Mouse (Mus musculus) WW6 (cell line): Measurements from ENCODE around the gene Fam53b.
A peak's percentile ranks its signal among the peaks of the same experiment; 100 is the strongest.
"Not testable (repeated sequence)": the region's sequence is repeated elsewhere in the genome, so short reads cannot be mapped to it uniquely, and the experiment has no call there.

Source experiments
- DNase-seq: peaks from one replicate; pipeline ENCODE4 v3.0.0-alpha.2; 2013; ENCODE audit warnings: low read depth, low spot score

Fam53b gene

DNA sequence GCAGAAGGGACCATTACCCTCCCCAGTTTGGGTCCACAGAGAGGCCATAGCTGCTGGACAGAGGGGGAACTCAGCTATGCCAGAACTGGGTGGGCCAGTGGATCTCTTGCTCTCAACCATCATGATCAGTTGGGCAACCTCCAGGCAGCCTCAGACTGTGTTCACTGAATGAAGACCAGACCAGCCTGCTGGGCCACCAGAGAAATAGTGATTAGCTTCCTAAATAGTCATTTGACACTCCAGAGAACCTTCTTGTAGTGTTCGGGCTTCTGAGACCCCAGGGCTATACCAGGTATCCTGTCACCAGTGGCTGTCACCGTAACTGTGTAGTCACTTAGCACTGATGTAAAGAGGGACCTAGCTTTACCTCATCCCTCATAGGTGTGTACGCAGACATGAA, 131.3 kb downstream of the Fam53b start:
- no peak for DNase-seq

DNA sequence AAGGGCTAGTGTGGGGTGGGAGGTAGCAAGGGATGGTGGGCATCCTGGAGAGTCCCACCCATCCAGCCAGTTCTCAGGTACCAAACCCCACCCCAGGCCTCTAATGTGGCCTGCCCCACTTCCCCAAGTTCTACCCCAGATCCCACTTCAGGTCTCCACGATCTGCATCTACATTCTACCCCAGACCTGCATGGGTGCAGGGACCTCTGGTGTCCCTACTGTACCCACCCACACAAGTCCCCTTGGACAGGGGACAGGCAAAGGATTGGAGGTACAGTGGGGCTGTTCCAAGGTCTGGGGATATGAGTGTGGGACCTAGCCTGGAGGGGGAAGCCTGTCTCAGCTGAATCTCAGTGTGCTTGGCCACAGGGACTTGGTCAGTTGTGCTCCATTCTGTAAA, 131.9 kb downstream of the Fam53b start:
- DNase-seq = no peak

DNA sequence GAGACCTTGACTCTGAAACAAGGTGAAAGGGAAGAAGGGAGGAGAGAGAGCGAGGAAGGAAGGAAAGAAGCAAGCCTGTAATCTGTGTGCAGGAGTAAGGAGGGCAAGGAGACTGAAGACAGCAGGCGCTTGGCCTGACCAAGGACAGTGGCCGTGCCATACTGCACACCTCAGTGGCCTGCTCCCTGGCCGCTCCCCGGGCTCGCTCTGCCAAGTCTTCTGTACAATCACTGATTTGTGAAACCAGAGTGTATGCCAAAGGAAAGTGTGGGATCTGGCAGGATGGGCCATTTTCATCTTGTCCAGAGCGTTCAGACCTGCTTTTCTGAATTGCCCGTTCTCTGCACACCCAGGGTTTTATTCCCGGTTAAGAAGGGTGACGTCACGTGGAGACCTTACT, 132.4 kb downstream of the Fam53b start:
- DNase-seq = no peak

DNA sequence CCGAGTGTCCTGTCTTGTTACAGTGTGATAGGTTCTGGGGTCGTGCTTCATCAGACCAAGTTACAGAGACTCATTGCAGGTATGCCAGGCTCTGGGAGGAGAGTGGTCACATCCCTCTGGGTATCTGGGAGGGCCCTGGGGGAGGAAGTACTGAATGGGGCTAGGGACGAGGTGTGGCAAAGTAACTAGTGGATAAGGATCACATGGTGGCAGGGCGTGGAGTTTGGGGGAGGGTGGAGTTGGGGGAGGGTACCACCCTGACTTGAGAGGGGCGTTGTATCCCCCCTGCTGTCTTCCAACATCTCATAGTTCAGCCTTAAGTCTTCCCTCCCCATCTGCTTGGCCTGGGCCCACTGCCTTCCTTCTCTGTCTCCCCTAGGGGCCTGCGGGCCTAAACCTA, 134.1 kb downstream of the Fam53b start:
- no peak for DNase-seq

DNA sequence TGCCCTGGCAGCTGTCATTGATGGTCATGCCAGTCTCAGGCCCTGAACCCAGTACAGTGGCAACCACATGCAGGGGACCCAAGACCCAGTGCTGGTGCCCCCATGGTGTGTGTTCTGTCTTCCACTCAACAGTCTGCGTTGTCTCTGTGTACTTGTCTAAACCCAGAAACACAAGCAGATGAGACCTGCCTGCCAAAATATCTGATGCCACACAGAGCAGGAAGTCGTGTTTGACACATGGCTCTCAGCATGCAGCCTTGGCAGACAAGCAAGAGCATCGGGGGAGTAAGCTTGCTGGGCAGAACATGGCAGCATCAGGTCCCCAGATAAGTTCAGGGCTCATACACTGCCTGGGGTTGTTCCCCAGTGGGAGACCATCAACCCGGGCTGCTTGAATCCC, 134.6 kb downstream of the Fam53b start:
- no peak for DNase-seq

DNA sequence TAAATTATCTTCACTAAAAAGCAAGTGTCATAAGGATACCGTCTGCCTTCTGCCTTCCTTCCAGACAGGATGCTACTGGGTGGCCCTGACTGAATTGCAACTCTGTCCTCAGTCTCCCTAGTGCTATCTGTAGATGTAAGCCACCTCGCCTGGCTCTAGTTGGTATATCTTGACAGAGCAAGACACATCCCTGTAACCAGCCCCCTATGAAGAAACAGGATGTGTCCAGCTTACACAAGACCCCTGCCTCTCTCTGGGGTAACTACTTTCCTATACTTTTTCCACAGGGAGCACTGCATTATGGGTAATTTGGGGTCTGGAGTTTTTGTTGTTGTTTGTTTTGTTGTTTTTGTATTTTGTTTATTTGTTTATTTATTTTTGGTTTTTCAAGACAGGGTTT, 137.8 kb downstream of the Fam53b start:
- no peak for DNase-seq

DNA sequence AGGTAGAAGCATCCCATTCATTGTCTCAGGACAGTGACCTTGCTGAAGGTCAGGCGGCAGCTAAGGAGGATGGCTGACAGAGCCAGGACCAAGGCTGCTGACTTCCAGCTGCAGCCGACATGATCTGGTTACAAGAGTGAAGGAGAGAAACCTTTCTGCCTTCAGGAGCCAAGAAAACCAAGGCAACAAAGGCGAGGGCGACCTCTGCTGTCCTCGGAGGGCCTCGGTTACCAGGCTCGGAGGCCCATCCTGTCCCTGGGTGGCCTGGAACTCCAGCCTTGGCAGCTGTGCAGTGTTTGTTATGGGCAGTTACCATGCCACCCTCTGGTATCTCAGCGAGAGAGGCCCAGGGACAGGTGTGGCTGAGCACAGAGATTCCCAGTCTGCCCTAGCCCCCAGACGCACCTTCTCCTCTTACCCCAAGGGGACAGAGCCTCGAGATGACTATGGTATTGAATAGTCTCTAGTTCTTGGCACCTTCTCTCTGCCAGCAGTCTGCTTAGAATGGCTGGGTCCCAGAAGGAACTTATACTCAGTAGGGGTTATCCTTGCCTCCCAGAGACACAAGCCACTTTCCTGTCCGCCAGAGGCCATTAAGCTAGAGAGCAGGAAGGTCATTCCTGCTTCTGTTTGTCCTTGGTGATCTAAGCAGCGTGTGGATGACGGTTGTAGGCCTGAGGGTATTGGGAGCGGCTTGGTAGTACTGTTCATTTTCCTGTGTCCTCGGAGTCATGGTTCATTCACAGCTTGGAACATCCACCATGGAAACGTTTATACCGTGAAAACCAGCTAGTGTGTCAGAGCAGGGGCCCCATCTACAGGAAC, 139.5 kb downstream of the Fam53b start:
- peak; percentile 11 for DNase-seq

DNA sequence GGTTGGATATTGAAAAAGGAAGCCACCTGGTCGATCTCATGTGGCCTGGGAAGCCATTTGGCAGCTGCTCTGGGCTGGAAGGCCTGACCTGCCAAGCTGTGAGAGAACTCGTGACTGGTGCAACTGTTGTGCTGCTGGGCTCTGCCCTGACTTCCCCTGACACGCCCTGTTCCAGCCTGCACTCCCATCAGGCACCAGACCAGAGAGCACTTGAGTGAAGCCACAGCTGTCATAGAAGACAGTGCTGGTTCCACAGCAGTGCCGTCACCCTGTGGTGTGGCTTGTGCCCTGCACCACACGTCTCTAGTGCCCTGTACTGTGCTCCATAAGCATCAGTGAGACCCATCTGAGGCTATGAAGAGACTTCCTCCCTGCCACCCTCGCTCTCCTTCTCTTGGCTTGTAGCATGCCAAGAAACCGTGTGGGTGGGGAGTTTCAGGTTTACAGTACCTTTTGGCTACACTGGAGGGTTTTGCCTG, 141.2 kb downstream of the Fam53b start:
- DNase-seq = no peak

DNA sequence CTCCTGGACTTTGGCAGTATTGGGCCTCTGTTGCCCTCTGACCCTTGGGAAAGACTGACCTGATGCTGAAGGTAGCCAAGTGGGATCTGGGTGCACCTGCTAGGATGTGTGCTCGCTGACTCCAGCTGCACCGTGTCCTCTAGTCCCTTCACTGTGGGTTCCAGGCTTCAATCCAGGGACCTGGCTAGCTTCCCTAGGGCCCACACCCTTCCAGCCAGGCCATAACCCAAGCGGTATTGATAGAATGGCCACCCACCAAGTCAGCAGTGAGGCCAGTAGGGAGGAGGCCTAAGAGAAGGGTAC, 142.9 kb downstream of the Fam53b start:
- no peak for DNase-seq

DNA sequence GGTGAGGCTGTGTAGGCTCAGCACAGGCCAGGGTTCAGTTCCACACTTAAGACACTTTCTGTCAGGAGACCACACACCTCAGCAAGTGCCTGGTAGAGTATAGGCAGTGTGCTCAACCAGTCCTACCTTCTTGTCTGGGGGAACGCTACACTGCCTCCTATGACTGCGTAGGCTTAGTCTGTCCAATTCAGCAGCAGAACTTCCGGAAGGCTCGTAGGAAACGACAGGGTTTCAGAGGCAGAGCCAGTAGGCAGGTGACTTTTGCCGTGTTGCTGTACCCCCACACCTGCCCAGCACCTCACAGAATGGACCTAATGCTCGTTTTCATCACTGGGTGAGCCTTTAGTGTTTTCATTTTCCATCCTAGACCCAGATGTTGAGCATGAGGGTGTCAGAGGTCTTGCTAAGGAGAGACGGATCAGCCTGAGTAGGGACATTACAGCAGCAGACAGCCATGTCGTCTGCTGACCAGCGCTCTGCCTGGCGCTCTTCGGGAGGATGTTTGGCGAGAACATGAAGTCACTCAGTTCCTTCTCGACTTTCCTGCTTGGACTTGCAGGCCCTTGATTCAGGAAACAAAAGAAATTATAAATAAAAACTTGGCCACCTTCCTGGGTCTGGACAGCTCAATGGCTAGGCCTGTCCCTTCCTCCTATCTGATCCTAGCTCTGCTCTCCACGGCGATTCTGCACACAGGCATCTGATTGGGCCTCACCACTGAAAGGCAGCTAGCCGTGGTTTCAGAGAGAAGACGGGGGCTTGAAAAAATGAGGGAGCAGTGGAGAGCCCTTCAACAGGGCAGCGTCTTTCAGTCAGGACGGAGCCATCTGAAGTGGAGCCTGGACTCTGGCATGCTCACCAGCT, 143.5 kb downstream of the Fam53b start:
- no peak for DNase-seq

DNA sequence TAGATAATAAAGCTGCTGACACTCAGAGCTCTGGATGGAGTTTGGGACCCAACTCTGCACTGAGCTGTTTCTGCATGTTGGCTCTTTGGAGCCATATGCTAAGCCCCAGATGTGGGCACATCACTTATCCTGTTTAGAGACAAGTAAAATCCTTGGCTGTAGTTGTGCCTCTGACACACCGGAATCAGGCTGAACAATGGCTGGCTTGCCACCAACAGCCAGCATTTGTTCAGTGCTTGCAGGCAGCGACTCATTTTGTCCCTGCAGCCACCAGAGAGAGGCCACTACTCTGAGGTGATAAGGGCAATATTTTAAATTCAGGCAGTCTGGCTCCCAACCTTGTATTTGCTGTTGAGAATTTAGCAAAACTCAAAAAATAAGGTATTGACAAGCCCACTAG, 145.1 kb downstream of the Fam53b start:
- no peak for DNase-seq

DNA sequence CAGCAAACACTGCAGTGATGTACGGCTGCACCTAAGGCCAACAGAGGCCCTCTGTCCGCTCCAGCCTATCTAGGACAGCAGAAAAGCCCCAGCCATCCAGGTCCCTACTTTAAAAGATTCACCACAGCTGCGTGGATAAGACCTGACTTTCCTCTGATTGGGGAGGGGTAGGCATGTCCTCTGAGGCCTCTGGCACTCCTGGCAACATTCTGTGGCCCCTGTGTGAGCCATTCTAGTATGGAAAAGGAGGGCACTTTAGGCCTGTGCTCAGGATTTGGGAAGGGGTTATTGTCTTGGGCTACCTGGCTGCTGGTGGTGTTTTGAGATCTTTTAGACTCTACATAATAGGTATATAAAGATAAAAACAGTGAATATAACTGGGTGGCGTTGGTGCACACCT, 147.2 kb downstream of the Fam53b start:
- DNase-seq = no peak

DNA sequence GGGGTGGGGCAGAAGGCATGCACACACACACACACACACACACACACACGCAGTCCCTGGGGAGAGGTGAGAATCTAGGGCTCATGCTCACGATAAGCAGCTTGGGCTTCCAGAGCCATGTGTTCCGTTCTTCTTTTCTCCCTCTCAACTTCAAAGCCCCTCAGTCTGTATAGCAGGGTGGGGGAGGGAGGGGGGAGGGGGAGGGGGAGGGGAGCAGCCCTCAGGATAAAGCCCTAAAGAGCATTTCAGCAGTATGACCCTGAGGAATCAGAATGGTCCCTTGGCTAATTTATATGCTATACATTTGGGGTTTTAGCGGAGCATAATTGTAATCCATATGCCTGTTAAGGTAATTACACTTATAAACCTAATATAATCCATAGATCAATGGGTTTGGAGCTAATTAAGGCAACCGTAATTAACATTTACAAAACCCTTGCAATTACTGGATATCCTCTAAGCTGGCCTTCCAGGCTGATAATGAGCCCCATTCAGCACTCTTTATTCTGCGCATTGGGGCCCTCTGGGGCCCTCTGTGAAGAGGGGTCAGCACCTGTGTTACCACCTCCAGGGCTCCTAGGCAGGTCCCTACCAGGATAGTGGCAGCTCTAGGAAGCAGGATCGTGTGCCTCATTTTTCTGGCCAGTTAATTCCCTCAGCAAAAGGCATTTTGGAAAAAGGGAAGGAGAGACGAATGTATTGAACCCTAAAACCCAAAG, 147.9 kb downstream of the Fam53b start:
- DNase-seq = no peak

DNA sequence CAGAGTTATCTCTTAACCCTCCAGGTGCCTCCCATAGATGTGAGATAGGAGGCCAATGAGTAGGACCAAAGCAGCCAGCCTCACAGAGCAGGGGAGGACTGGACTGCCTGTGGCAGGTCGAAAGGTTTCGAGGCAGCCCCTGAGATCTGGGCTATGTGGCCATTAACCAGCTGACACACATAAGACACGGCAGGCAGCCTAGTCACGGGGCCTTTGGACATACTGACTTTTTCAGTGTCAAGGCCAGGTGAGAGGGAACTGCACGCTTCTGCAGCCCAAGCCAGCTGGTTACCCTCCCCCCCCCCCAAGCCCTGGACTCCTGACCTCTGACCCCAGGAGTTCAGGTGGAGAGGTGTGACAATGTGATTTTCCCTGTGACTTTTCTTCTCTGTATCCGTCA, 148.9 kb downstream of the Fam53b start:
- no peak for DNase-seq

DNA sequence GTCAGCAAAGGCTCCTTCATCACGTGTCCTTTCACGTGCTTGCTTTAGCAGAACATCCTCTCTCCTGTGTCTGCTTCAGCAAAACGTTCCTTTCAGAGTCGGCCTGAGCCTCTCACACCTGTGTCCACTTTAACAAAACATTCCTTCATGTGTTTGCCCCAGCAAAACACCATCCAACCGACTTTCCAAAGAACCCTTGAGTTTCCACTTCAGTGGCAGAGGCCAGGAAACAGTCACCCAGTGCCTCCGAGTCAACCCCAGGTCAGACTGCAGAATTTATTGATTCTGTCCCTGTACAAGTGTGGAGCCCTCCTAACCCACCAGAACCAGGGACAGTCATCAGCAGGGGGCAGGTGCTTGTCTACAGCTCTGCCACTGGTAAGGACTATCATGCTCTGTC, 150.9 kb downstream of the Fam53b start:
- not testable (repeated sequence) for DNase-seq
